Mouse (Mus musculus) midbrain, embryonic 11.5 days (tissue): Measurements from ENCODE around the gene Elp6. TPM values are rescaled to one million over a fixed set of nuclear protein-coding genes. Genes with fewer than 3 reads are reported as not detected.
A peak's percentile ranks its signal among the peaks of the same experiment; 100 is the strongest.

Experiments used
- ATAC-seq: fragments of 200-750 bp; cut with Nextera tagmentation; 2 replicates; pipeline ENCODE4 v1.8.0; 2017; ENCODE audit warnings: moderate TSS enrichment, moderate library complexity; ENCODE audit not compliant: low FRiP score
- DNase-seq: peaks from one replicate; pipeline ENCODE4 v3.0.0; 2015; ENCODE audit warnings: low spot score; ENCODE audit errors: missing footprints
- H3K27ac ChIP-seq: fragments of 300-500 bp; sonication (generic); 2 replicates; pipeline ENCODE4 v1.5.1; 2014; ENCODE audit warnings: low read depth, low read length
- H3K27me3 ChIP-seq: fragments of 300-500 bp; sonication (generic); 2 replicates; pipeline ENCODE4 v1.6.1; 2014; ENCODE audit warnings: mild to moderate bottlenecking, low read length, moderate library complexity, mixed read lengths; ENCODE audit not compliant: control insufficient read depth, insufficient read depth
- H3K36me3 ChIP-seq: fragments of 300-500 bp; sonication (generic); 2 replicates; pipeline ENCODE4 v1.6.1; 2014; ENCODE audit warnings: mild to moderate bottlenecking, low read length, moderate library complexity, mixed read lengths; ENCODE audit not compliant: control insufficient read depth, insufficient read depth
- H3K4me1 ChIP-seq: fragments of 300-500 bp; sonication (generic); 2 replicates; pipeline ENCODE4 v1.6.1; 2014; ENCODE audit warnings: low read length; ENCODE audit not compliant: control insufficient read depth, insufficient read depth
- H3K4me2 ChIP-seq: fragments of 300-500 bp; sonication (generic); 2 replicates; pipeline ENCODE4 v1.6.1; 2014; ENCODE audit warnings: mild to moderate bottlenecking, moderate library complexity
- H3K4me3 ChIP-seq: fragments of 300-500 bp; sonication (generic); 2 replicates; pipeline ENCODE4 v1.5.1; 2014; ENCODE audit warnings: low read depth, low read length
- H3K9ac ChIP-seq: fragments of 300-500 bp; sonication (generic); 2 replicates; pipeline ENCODE4 v1.6.1; 2014; ENCODE audit warnings: low read length
- H3K9me3 ChIP-seq: fragments of 300-500 bp; sonication (generic); 2 replicates; pipeline ENCODE4 v1.6.1; 2016; ENCODE audit warnings: low read length; ENCODE audit not compliant: control insufficient read depth
- WGBS: fragments of 180-500 bp; shearing (Covaris S2); extraction: QIAGEN DNeasy Blood & Tissue Kit; methylation state at CpG from one replicate; pipeline ENCODE4 v1.1.7; 2014; 5-methylcytosine and 5-hydroxymethylcytosine counted together
- polyA plus RNA-seq: library from polyadenylated mRNA; unstranded; fragments of >200 nt; fragmentation: Nextera tagmentation; extraction: Ambion mirVana; gene quantifications from 2 replicates; pipeline ENCODE4 v1.2.1, GENCODE M21; 2014

Elp6 gene
- polyA plus RNA-seq = 32.8 and 40.2 TPM in 2 replicates

DNA sequence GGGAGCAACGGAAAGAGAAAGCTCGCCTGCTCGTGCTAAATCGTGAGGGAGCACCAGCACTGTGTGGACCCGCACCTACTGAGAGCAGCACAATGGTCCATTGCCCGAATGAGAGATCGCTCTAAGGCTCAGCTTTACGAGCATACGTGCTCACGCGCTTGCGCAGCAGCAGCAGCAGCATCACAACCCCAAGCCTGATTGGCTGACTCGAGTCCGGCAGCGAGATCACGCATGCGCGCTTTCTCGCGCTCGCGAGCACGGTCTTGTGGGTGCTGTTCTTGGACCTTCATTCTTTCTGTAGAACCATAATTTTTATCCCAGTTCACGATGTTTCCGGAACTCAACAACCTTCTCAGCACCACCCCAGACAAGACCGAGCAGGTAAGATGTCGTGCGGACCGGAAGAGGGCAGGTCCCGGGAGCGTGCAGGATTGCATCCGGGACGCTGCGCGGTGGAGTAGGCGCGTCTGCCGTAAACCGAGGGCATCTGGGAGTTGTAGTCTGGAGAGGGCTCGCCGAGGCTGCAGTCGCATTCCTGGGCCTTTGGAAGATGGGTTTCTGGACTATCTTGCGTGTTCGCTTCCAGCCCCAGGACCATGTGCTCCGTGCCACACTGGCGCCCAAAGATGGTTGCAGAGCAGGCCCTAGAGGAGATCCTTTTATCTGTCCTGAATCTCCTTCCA, at the start of gene Elp6:
Gene Elp6 (plus strand): TSS at position 205 of the 683 bp plus-strand sequence.
- Histone ChIP-seq H3K9ac (peak within 1 kb of the TSS; percentile 76), H3K9me3 (no peaks in the 10 kb centered on the region; the same call in 1 of the 2 replicates), H3K4me1 (peaks cover 2% of the 10 kb centered on the region; the same call in 1 of the 2 replicates), H3K36me3 (peaks cover 3% of the 10 kb centered on the region), H3K4me2 (peak within 1 kb of the TSS; percentile 74), H3K27ac (peak within 1 kb of the TSS; percentile 92), H3K27me3 (no peaks in the 10 kb centered on the region), H3K4me3 (peak within 1 kb of the TSS; percentile 50)
- ATAC-seq (peak; percentile 99), DNase-seq (peak; percentile 99)
- WGBS = under 1% methylated on average over 46 of the region's 46 CpGs

DNA sequence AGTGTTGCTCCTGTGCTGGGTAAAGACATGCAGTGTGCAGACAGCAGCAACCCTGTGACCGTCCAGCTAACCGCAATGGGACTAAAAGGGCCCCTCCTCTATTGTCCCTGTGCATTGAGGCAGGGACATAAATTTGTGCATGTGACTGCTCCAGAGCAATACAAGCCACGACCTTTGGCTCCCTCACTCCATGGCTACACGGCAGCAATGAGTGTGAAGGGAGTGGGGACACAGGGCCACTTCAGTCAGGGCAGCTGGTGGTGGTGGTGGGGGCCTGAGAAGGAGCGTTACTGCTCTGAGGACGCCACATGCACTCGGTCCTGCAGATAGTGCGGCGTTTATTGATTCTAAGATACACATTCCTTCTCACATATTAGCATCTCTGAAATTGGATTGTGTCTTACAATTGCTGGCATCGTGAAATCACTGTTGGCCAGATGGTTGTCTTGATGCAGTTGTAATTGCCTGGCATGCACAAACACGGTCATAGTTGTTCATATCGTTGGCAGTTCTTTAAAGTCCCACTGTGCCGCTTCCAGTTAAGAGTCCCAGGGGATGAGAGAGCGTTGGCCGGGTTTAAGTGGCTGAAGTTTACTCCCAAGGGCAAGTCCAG, 49.5 kb upstream of the Elp6 start:
- H3K9me3 ChIP-seq = no peaks in the 10 kb centered on the region
- ATAC-seq (peak; percentile 89), DNase-seq (peak; percentile 91)
- H3K27me3 ChIP-seq = no peaks in the 10 kb centered on the region
- H3K4me3 ChIP-seq = no peak overlapping the region
- H3K4me2 ChIP-seq = no peak overlapping the region
- H3K9ac ChIP-seq = no peak overlapping the region
- peak overlapping the region; percentile 22 for H3K27ac ChIP-seq
- 38% methylated on average over 15 of the region's 15 CpGs for WGBS
- H3K4me1 ChIP-seq = peaks cover 26% of the 10 kb centered on the region
- H3K36me3 ChIP-seq = no peaks in the 10 kb centered on the region; the same call in 1 of the 2 replicates

DNA sequence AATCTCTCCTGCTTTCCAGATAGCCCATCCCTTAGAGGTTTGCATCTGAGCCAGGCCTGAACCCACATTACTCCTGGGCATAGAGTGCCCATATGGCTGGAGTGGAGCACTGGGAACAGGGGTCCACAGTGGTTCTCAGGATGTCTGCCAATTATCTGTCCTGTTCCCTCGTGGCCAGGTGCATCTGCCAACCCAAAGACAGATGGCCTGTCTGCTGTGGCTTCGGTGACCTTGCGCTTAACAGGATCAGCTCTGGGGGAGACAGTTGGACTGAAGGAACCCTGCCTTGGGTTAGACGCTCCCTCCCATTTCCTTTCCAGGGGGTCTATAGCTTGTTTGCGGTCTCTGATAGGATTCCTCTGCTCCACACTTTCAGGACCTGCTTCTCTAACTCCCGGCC, 46.3 kb upstream of the Elp6 start:
- Histone ChIP-seq H3K27ac (no peak overlapping the region), H3K4me3 (no peak overlapping the region), H3K9ac (no peak overlapping the region), H3K4me1 (peaks cover 14% of the 10 kb centered on the region), H3K4me2 (no peak overlapping the region), H3K36me3 (no peaks in the 10 kb centered on the region; the same call in 1 of the 2 replicates), H3K27me3 (no peaks in the 10 kb centered on the region), H3K9me3 (no peaks in the 10 kb centered on the region)
- ATAC-seq (no peak), DNase-seq (no peak)
- 87% methylated on average over 6 of the region's 6 CpGs for WGBS

DNA sequence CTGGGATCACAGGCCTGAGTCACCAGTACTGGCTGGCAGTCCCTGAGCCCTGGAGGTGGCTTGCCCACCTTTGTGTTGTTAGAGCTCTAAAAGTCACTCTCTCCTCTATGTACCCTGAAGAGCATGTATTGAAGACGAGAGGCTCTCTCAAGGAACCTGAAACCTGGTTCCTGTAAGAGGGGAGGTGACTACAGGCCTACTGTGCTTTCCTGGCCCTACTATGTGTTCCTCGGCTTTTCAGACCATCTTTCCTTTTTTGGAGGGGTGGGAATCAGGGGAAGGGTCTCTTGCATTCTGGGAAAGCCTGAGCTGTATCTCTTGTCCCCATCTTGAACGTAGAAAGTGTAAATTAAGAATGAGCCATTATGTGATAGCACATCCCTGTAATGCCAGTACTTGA, 45.9 kb upstream of the Elp6 start:
- 86% methylated on average over 3 of the region's 3 CpGs for WGBS
- no peak for DNase-seq
- Histone ChIP-seq H3K9ac (no peak overlapping the region), H3K36me3 (no peaks in the 10 kb centered on the region; the same call in 1 of the 2 replicates), H3K27ac (no peak overlapping the region), H3K9me3 (no peaks in the 10 kb centered on the region), H3K27me3 (no peaks in the 10 kb centered on the region), H3K4me1 (peaks cover 14% of the 10 kb centered on the region), H3K4me3 (no peak overlapping the region), H3K4me2 (no peak overlapping the region)
- no peak for ATAC-seq

DNA sequence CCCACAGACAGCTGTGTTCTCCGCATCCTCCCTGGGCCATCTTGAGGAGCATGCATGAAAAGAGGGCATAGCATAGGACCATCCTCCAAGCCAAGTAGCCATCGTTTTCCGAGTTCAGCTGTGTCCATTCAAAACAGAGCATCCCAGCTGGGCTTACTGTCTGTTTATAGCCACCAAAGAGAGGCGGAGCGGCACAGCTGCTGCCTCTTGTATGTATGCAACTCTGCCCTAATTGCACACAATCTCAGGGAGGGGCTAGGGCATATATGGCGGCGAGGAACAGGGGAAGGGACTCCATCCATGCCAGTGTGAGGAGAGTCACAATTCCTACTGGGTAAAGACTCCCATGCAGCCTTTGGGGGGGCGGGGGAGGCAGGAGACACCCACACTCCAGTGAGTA, 41.8 kb upstream of the Elp6 start:
- H3K36me3 ChIP-seq = no peaks in the 10 kb centered on the region; the same call in 1 of the 2 replicates
- H3K4me2 ChIP-seq = no peak overlapping the region
- WGBS = 91% methylated on average over 8 of the region's 8 CpGs
- H3K9ac ChIP-seq = no peak overlapping the region
- H3K27ac ChIP-seq = no peak overlapping the region
- no peak for DNase-seq
- no peak for ATAC-seq
- H3K27me3 ChIP-seq = no peaks in the 10 kb centered on the region
- H3K4me3 ChIP-seq = no peak overlapping the region
- H3K4me1 ChIP-seq = no peaks in the 10 kb centered on the region
- no peaks in the 10 kb centered on the region for H3K9me3 ChIP-seq

DNA sequence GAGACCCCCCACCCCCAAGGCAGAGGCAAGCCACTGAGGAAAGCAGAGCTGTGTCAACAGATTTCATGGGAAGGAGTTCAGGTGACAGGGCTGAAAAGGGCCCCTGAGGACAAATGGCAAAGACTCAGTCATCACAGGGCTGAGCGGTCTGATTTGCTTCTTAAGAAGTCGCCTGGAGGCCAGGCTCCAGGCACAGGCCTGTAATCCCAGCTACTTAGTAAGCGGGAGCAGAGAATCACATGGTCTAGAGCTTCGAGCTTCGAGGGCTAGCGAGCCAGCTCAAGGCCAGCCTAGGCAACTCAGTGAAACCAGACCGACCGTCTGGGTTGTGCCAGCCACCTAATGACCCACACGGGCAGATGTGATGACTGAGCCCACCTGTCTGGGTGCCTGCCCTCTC, 40.0 kb upstream of the Elp6 start:
- Histone ChIP-seq H3K4me2 (no peak overlapping the region), H3K27ac (no peak overlapping the region), H3K27me3 (no peaks in the 10 kb centered on the region), H3K9ac (no peak overlapping the region), H3K4me3 (no peak overlapping the region), H3K4me1 (no peaks in the 10 kb centered on the region), H3K36me3 (no peaks in the 10 kb centered on the region; the same call in 1 of the 2 replicates), H3K9me3 (no peaks in the 10 kb centered on the region)
- DNase-seq = no peak
- WGBS = 69% methylated on average over 9 of the region's 9 CpGs
- peak; percentile 46; the same call in 1 of the 2 replicates for ATAC-seq

DNA sequence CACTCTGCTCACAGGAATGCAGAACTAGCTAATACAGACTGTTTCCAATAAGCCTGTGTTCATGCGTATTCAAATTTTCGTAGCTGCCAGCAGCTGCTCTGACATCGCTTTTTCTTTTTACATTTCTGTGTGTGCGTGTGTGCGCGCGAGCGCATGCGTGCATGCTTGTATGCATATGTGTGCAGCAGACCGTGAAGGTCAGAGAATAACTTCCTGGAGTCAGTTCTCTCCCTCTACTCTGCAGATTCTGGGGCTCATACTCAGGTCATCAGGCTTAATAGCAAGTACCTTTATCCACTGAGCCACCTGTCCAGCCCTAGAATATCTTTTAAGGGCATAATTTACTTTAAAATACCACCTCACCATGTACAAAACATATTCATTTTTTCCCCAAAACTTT, 36.6 kb upstream of the Elp6 start:
- 90% methylated on average over 10 of the region's 10 CpGs for WGBS
- Histone ChIP-seq H3K4me3 (no peak overlapping the region), H3K9me3 (no peaks in the 10 kb centered on the region), H3K27me3 (no peaks in the 10 kb centered on the region), H3K4me2 (no peak overlapping the region), H3K9ac (no peak overlapping the region), H3K27ac (no peak overlapping the region), H3K36me3 (no peaks in the 10 kb centered on the region), H3K4me1 (no peaks in the 10 kb centered on the region)
- no peak for ATAC-seq
- DNase-seq = no peak

DNA sequence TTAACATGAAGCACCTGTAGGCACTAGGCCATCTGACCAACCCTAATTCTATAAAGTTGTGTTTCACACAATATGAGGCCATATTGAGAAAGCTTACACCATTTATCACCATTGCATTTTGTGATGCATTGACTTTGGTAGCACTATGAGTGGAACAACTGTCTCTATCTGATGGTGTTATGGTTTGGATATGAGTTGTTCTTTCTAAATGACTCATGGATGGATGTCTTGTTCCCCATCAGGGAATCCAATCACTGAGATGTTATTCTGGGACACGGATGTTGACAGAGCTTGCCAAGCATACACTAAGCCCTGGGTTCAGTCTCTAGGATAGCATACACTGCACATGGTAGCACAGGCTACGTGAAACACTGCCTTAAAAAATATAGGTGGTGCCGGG, 32.6 kb upstream of the Elp6 start:
- WGBS = 92% methylated on average over 3 of the region's 3 CpGs
- ATAC-seq = no peak
- H3K27me3 ChIP-seq = no peaks in the 10 kb centered on the region
- no peaks in the 10 kb centered on the region for H3K4me1 ChIP-seq
- no peak overlapping the region for H3K4me3 ChIP-seq
- H3K27ac ChIP-seq = no peak overlapping the region
- H3K9ac ChIP-seq = no peak overlapping the region
- H3K4me2 ChIP-seq = no peak overlapping the region
- no peaks in the 10 kb centered on the region for H3K9me3 ChIP-seq
- DNase-seq = no peak
- H3K36me3 ChIP-seq = no peaks in the 10 kb centered on the region

DNA sequence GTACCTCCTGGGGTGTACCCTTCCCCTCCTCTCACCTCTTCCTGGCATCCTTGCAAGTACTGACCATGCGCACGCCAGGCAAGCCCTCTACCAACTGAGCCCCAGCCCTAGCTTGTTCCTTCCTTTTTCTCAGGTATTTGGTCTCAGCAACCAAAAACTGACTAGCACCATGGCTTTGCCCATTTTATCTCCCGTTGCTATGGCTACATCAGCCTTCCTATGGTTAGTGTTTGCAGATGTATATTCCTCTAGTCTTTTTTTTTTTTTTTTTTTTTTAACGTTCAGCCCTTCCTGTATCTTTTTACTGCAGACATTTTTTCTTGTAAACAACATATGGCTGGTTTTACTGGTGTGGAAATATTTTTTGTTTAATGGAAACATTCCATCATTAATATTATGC, 31.5 kb upstream of the Elp6 start:
- Histone ChIP-seq H3K4me1 (no peaks in the 10 kb centered on the region), H3K9me3 (no peaks in the 10 kb centered on the region), H3K27me3 (no peaks in the 10 kb centered on the region), H3K4me2 (no peak overlapping the region), H3K4me3 (no peak overlapping the region), H3K36me3 (no peaks in the 10 kb centered on the region), H3K27ac (no peak overlapping the region), H3K9ac (no peak overlapping the region)
- ATAC-seq = no peak
- no peak for DNase-seq
- WGBS = 75% methylated on average over 4 of the region's 4 CpGs
